Mouse (Mus musculus): ENCODE results near the gene Zfp518b.

The Zfp518b gene

GRCm38 (mm10) chr5:38684164-38684911, at the start of gene Zfp518b:
TSS of gene Zfp518b (minus strand) at chr5:38684826.
- Histone ChIP-seq H3K36me3 (ENCODE audit: control insufficient read depth, insufficient read depth, low read length, poor library complexity, severe bottlenecking) (no peaks in the 10 kb centered on the region), H3K27me3 (ENCODE audit: control insufficient read depth, insufficient read depth, low read length, poor library complexity, severe bottlenecking) (no peaks in the 10 kb centered on the region)
- peak; percentile 57 for DNase-seq (ENCODE audit: low read depth, low spot score)

GRCm38 (mm10) chr5:38708940-38709581, 24.4 kb upstream of the Zfp518b start:
- DNase-seq (ENCODE audit: low read depth, low spot score): no peak
- Histone ChIP-seq H3K27me3 (ENCODE audit: control insufficient read depth, insufficient read depth, low read length, poor library complexity, severe bottlenecking) (no peaks in the 10 kb centered on the region), H3K36me3 (ENCODE audit: control insufficient read depth, insufficient read depth, low read length, poor library complexity, severe bottlenecking) (no peaks in the 10 kb centered on the region)

GRCm38 (mm10) chr5:38707364-38708075, 22.9 kb upstream of the Zfp518b start:
- H3K27me3 ChIP-seq (ENCODE audit: control insufficient read depth, insufficient read depth, low read length, poor library complexity, severe bottlenecking): no peaks in the 10 kb centered on the region
- H3K36me3 ChIP-seq (ENCODE audit: control insufficient read depth, insufficient read depth, low read length, poor library complexity, severe bottlenecking): no peaks in the 10 kb centered on the region
- no peak for DNase-seq (ENCODE audit: low read depth, low spot score)

- H3K36me3 ChIP-seq (ENCODE audit: control insufficient read depth, insufficient read depth, low read length, poor library complexity, severe bottlenecking): no peaks in the 10 kb centered on the region
Measured at GRCm38 (mm10) chr5:38702941-38703340, 18.3 kb upstream of the Zfp518b start.

GRCm38 (mm10) chr5:38702091-38702490, 17.5 kb upstream of the Zfp518b start:
- no peaks in the 10 kb centered on the region for H3K27me3 ChIP-seq (ENCODE audit: control insufficient read depth, insufficient read depth, low read length, poor library complexity, severe bottlenecking)
- no peaks in the 10 kb centered on the region for H3K36me3 ChIP-seq (ENCODE audit: control insufficient read depth, insufficient read depth, low read length, poor library complexity, severe bottlenecking)
- DNase-seq (ENCODE audit: low read depth, low spot score): no peak

More at GRCm38 (mm10) chr5:38702941-38703340, 18.3 kb upstream of the Zfp518b start:
- DNase-seq (ENCODE audit: low read depth, low spot score): no peak
- no peaks in the 10 kb centered on the region for H3K27me3 ChIP-seq (ENCODE audit: control insufficient read depth, insufficient read depth, low read length, poor library complexity, severe bottlenecking)

GRCm38 (mm10) chr5:38698466-38698865, 13.8 kb upstream of the Zfp518b start:
- H3K36me3 ChIP-seq (ENCODE audit: control insufficient read depth, insufficient read depth, low read length, poor library complexity, severe bottlenecking): no peaks in the 10 kb centered on the region
- DNase-seq (ENCODE audit: low read depth, low spot score): no peak
- no peaks in the 10 kb centered on the region for H3K27me3 ChIP-seq (ENCODE audit: control insufficient read depth, insufficient read depth, low read length, poor library complexity, severe bottlenecking)

- H3K36me3 ChIP-seq (ENCODE audit: control insufficient read depth, insufficient read depth, low read length, poor library complexity, severe bottlenecking): no peaks in the 10 kb centered on the region
- no peaks in the 10 kb centered on the region for H3K27me3 ChIP-seq (ENCODE audit: control insufficient read depth, insufficient read depth, low read length, poor library complexity, severe bottlenecking)
- DNase-seq (ENCODE audit: low read depth, low spot score): no peak
Measured at GRCm38 (mm10) chr5:38698046-38698445, 13.4 kb upstream of the Zfp518b start.

GRCm38 (mm10) chr5:38696616-38697375, 12.2 kb upstream of the Zfp518b start:
- no peak for DNase-seq (ENCODE audit: low read depth, low spot score)
- no peaks in the 10 kb centered on the region for H3K36me3 ChIP-seq (ENCODE audit: control insufficient read depth, insufficient read depth, low read length, poor library complexity, severe bottlenecking)
- H3K27me3 ChIP-seq (ENCODE audit: control insufficient read depth, insufficient read depth, low read length, poor library complexity, severe bottlenecking): no peaks in the 10 kb centered on the region

- no peak for DNase-seq (ENCODE audit: low read depth, low spot score)
- no peaks in the 10 kb centered on the region for H3K27me3 ChIP-seq (ENCODE audit: control insufficient read depth, insufficient read depth, low read length, poor library complexity, severe bottlenecking)
- H3K36me3 ChIP-seq (ENCODE audit: control insufficient read depth, insufficient read depth, low read length, poor library complexity, severe bottlenecking): no peaks in the 10 kb centered on the region
Measured at GRCm38 (mm10) chr5:38692859-38693258, 8.2 kb upstream of the Zfp518b start.

- DNase-seq (ENCODE audit: low read depth, low spot score): no peak
- Histone ChIP-seq H3K36me3 (ENCODE audit: control insufficient read depth, insufficient read depth, low read length, poor library complexity, severe bottlenecking) (no peaks in the 10 kb centered on the region), H3K27me3 (ENCODE audit: control insufficient read depth, insufficient read depth, low read length, poor library complexity, severe bottlenecking) (no peaks in the 10 kb centered on the region)
Measured at GRCm38 (mm10) chr5:38689186-38689585, 4.6 kb upstream of the Zfp518b start.

GRCm38 (mm10) chr5:38687694-38688093, 3.1 kb upstream of the Zfp518b start:
- DNase-seq (ENCODE audit: low read depth, low spot score): no peak
- no peaks in the 10 kb centered on the region for H3K36me3 ChIP-seq (ENCODE audit: control insufficient read depth, insufficient read depth, low read length, poor library complexity, severe bottlenecking)
- no peaks in the 10 kb centered on the region for H3K27me3 ChIP-seq (ENCODE audit: control insufficient read depth, insufficient read depth, low read length, poor library complexity, severe bottlenecking)

GRCm38 (mm10) chr5:38658836-38659235, 25.8 kb downstream of the Zfp518b start:
- Histone ChIP-seq H3K27me3 (ENCODE audit: control insufficient read depth, insufficient read depth, low read length, poor library complexity, severe bottlenecking) (no peaks in the 10 kb centered on the region), H3K36me3 (ENCODE audit: control insufficient read depth, insufficient read depth, low read length, poor library complexity, severe bottlenecking) (no peaks in the 10 kb centered on the region)
- DNase-seq (ENCODE audit: low read depth, low spot score): no peak

GRCm38 (mm10) chr5:38656204-38656603, 28.4 kb downstream of the Zfp518b start:
- no peak for DNase-seq (ENCODE audit: low read depth, low spot score)
- Histone ChIP-seq H3K27me3 (ENCODE audit: control insufficient read depth, insufficient read depth, low read length, poor library complexity, severe bottlenecking) (no peaks in the 10 kb centered on the region), H3K36me3 (ENCODE audit: control insufficient read depth, insufficient read depth, low read length, poor library complexity, severe bottlenecking) (no peaks in the 10 kb centered on the region)

GRCm38 (mm10) chr5:38655421-38655928, 29.2 kb downstream of the Zfp518b start:
- no peak for DNase-seq (ENCODE audit: low read depth, low spot score)
- no peaks in the 10 kb centered on the region for H3K27me3 ChIP-seq (ENCODE audit: control insufficient read depth, insufficient read depth, low read length, poor library complexity, severe bottlenecking)
- H3K36me3 ChIP-seq (ENCODE audit: control insufficient read depth, insufficient read depth, low read length, poor library complexity, severe bottlenecking): no peaks in the 10 kb centered on the region

All from splenic B cell, adult 2 months (primary cell).